Mouse (Mus musculus): ENCODE results near the gene Prss22. TPM values are rescaled to one million over a fixed set of nuclear protein-coding genes. Genes with fewer than 3 reads are reported as not detected.

Gene Prss22
- 0.13 TPM in 1 of 2 replicates, not detected in the other for polyA plus RNA-seq (2015; fragmentation: Nextera tagmentation; extraction: Ambion mirVana)

- ATAC-seq (replicated peaks; ENCODE audit: insufficient number of reproducible peaks, insufficient read depth, low FRiP score, low read depth), result no peak
- no peaks in the 10 kb centered on the region for H3K36me3 ChIP-seq
- no peaks in the 10 kb centered on the region for H3K9me3 ChIP-seq (replicated peaks)
- 59% methylated on average over 2 of the region's 2 CpGs for WGBS
- H3K4me3 ChIP-seq, result no peak within 1 kb of the TSS
- no peak within 1 kb of the TSS for H3K9ac ChIP-seq
- H3K4me2 ChIP-seq, result no peak within 1 kb of the TSS
- no peak within 1 kb of the TSS for H3K27ac ChIP-seq
- peaks cover 28% of the 10 kb centered on the region for H3K4me1 ChIP-seq (replicated peaks)
- peaks cover 28% of the 10 kb centered on the region for H3K27me3 ChIP-seq
Measured at GRCm38 (mm10) chr17:23997901-23998300, at the start of gene Prss22. Prss22 (minus strand) TSS chr17:23998100.

GRCm38 (mm10) chr17:24046026-24046425, 48.1 kb upstream of the Prss22 start:
- 33% methylated on average over 5 of the region's 5 CpGs for WGBS
- no peaks in the 10 kb centered on the region for H3K9me3 ChIP-seq (replicated peaks)
- no peak overlapping the region for H3K4me2 ChIP-seq
- peaks cover 25% of the 10 kb centered on the region for H3K36me3 ChIP-seq
- no peaks in the 10 kb centered on the region for H3K4me1 ChIP-seq (replicated peaks)
- no peak for ATAC-seq (replicated peaks; ENCODE audit: insufficient number of reproducible peaks, insufficient read depth, low FRiP score, low read depth)
- H3K27me3 ChIP-seq, result no peaks in the 10 kb centered on the region
- H3K9ac ChIP-seq, result no peak overlapping the region
- no peak overlapping the region for H3K27ac ChIP-seq
- no peak overlapping the region for H3K4me3 ChIP-seq

GRCm38 (mm10) chr17:24045608-24046007, 47.7 kb upstream of the Prss22 start:
- Histone ChIP-seq H3K27me3 (no peaks in the 10 kb centered on the region), H3K4me2 (no peak overlapping the region), H3K9me3 (replicated peaks) (no peaks in the 10 kb centered on the region), H3K4me1 (replicated peaks) (no peaks in the 10 kb centered on the region), H3K9ac (no peak overlapping the region), H3K36me3 (peaks cover 22% of the 10 kb centered on the region), H3K27ac (no peak overlapping the region), H3K4me3 (no peak overlapping the region)
- 79% methylated on average over 10 of the region's 10 CpGs for WGBS
- ATAC-seq (replicated peaks; ENCODE audit: insufficient number of reproducible peaks, insufficient read depth, low FRiP score, low read depth), result no peak

GRCm38 (mm10) chr17:24044482-24044881, 46.6 kb upstream of the Prss22 start:
- H3K9me3 ChIP-seq (replicated peaks), result no peaks in the 10 kb centered on the region
- H3K27me3 ChIP-seq, result no peaks in the 10 kb centered on the region
- 59% methylated on average over 5 of the region's 5 CpGs for WGBS
- peaks cover 19% of the 10 kb centered on the region for H3K36me3 ChIP-seq
- H3K9ac ChIP-seq, result no peak overlapping the region
- ATAC-seq (replicated peaks; ENCODE audit: insufficient number of reproducible peaks, insufficient read depth, low FRiP score, low read depth), result no peak
- no peaks in the 10 kb centered on the region for H3K4me1 ChIP-seq (replicated peaks)
- H3K27ac ChIP-seq, result no peak overlapping the region
- H3K4me3 ChIP-seq, result no peak overlapping the region
- H3K4me2 ChIP-seq, result no peak overlapping the region

GRCm38 (mm10) chr17:24037844-24038243, 39.9 kb upstream of the Prss22 start, which contains the start of gene Prss27:
Prss27 (plus strand) TSS chr17:24038144.
- Histone ChIP-seq H3K27me3 (no peaks in the 10 kb centered on the region), H3K4me2 (no peak within 1 kb of the TSS), H3K36me3 (no peaks in the 10 kb centered on the region), H3K27ac (no peak within 1 kb of the TSS), H3K9ac (no peak within 1 kb of the TSS), H3K4me3 (no peak within 1 kb of the TSS), H3K4me1 (replicated peaks) (peaks cover 4% of the 10 kb centered on the region; the same call in 1 of the 2 replicates), H3K9me3 (replicated peaks) (no peaks in the 10 kb centered on the region)
- no peak for ATAC-seq (replicated peaks; ENCODE audit: insufficient number of reproducible peaks, insufficient read depth, low FRiP score, low read depth)
- WGBS, result 56% methylated on average over 4 of the region's 4 CpGs

GRCm38 (mm10) chr17:24037360-24037759, 39.5 kb upstream of the Prss22 start:
- no peak overlapping the region for H3K4me2 ChIP-seq
- WGBS, result 74% methylated on average over 13 of the region's 13 CpGs
- H3K27me3 ChIP-seq, result no peaks in the 10 kb centered on the region
- no peaks in the 10 kb centered on the region for H3K9me3 ChIP-seq (replicated peaks)
- no peak overlapping the region for H3K27ac ChIP-seq
- peaks cover 4% of the 10 kb centered on the region; the same call in 1 of the 2 replicates for H3K4me1 ChIP-seq (replicated peaks)
- ATAC-seq (replicated peaks; ENCODE audit: insufficient number of reproducible peaks, insufficient read depth, low FRiP score, low read depth), result no peak
- no peak overlapping the region for H3K9ac ChIP-seq
- H3K4me3 ChIP-seq, result no peak overlapping the region
- H3K36me3 ChIP-seq, result no peaks in the 10 kb centered on the region

GRCm38 (mm10) chr17:24036954-24037353, 39.1 kb upstream of the Prss22 start:
- H3K27ac ChIP-seq, result no peak overlapping the region
- H3K4me1 ChIP-seq (replicated peaks), result peaks cover 4% of the 10 kb centered on the region; the same call in 1 of the 2 replicates
- H3K4me2 ChIP-seq, result no peak overlapping the region
- no peaks in the 10 kb centered on the region for H3K36me3 ChIP-seq
- ATAC-seq (replicated peaks; ENCODE audit: insufficient number of reproducible peaks, insufficient read depth, low FRiP score, low read depth), result no peak
- H3K27me3 ChIP-seq, result no peaks in the 10 kb centered on the region
- H3K9ac ChIP-seq, result no peak overlapping the region
- no peaks in the 10 kb centered on the region for H3K9me3 ChIP-seq (replicated peaks)
- H3K4me3 ChIP-seq, result no peak overlapping the region
- 68% methylated on average over 6 of the region's 6 CpGs for WGBS

- Histone ChIP-seq H3K4me3 (no peak overlapping the region), H3K27me3 (no peaks in the 10 kb centered on the region), H3K4me2 (no peak overlapping the region), H3K27ac (no peak overlapping the region), H3K9me3 (replicated peaks) (no peaks in the 10 kb centered on the region), H3K4me1 (replicated peaks) (peaks cover 4% of the 10 kb centered on the region; the same call in 1 of the 2 replicates), H3K9ac (no peak overlapping the region), H3K36me3 (no peaks in the 10 kb centered on the region)
- 23% methylated on average over 7 of the region's 7 CpGs for WGBS
- no peak for ATAC-seq (replicated peaks; ENCODE audit: insufficient number of reproducible peaks, insufficient read depth, low FRiP score, low read depth)
Measured at GRCm38 (mm10) chr17:24035087-24035486, 37.2 kb upstream of the Prss22 start.

- H3K36me3 ChIP-seq, result no peaks in the 10 kb centered on the region
- no peaks in the 10 kb centered on the region for H3K9me3 ChIP-seq (replicated peaks)
- no peak for ATAC-seq (replicated peaks; ENCODE audit: insufficient number of reproducible peaks, insufficient read depth, low FRiP score, low read depth)
- no peak overlapping the region for H3K9ac ChIP-seq
- no peaks in the 10 kb centered on the region for H3K27me3 ChIP-seq
- WGBS, result 87% methylated on average over 22 of the region's 22 CpGs
- no peak overlapping the region for H3K4me2 ChIP-seq
- no peak overlapping the region for H3K4me3 ChIP-seq
- peaks cover 4% of the 10 kb centered on the region; the same call in 1 of the 2 replicates for H3K4me1 ChIP-seq (replicated peaks)
- no peak overlapping the region for H3K27ac ChIP-seq
Measured at GRCm38 (mm10) chr17:24030551-24030950, 32.7 kb upstream of the Prss22 start.

GRCm38 (mm10) chr17:24029477-24029876, 31.6 kb upstream of the Prss22 start:
- H3K9ac ChIP-seq, result no peak overlapping the region
- H3K4me3 ChIP-seq, result no peak overlapping the region
- H3K27me3 ChIP-seq, result no peaks in the 10 kb centered on the region
- H3K4me2 ChIP-seq, result no peak overlapping the region
- WGBS, result 68% methylated on average over 7 of the region's 7 CpGs
- H3K4me1 ChIP-seq (replicated peaks), result no peaks in the 10 kb centered on the region
- H3K27ac ChIP-seq, result no peak overlapping the region
- ATAC-seq (replicated peaks; ENCODE audit: insufficient number of reproducible peaks, insufficient read depth, low FRiP score, low read depth), result no peak
- H3K36me3 ChIP-seq, result no peaks in the 10 kb centered on the region
- H3K9me3 ChIP-seq (replicated peaks), result no peaks in the 10 kb centered on the region

- H3K4me1 ChIP-seq (replicated peaks), result peaks cover 6% of the 10 kb centered on the region
- no peak overlapping the region for H3K4me3 ChIP-seq
- no peaks in the 10 kb centered on the region; the same call in 1 of the 2 replicates for H3K27me3 ChIP-seq
- no peak overlapping the region for H3K4me2 ChIP-seq
- 0 out of 2 replicates have a peak, but pooled peaks have one; percentile 50 for ATAC-seq (replicated peaks; ENCODE audit: insufficient number of reproducible peaks, insufficient read depth, low FRiP score, low read depth)
- no peak overlapping the region for H3K27ac ChIP-seq
- H3K9me3 ChIP-seq (replicated peaks), result no peaks in the 10 kb centered on the region
- no peak overlapping the region; the same call in 1 of the 2 replicates for H3K9ac ChIP-seq
- no peaks in the 10 kb centered on the region for H3K36me3 ChIP-seq
- 47% methylated on average over 5 of the region's 5 CpGs for WGBS
Measured at GRCm38 (mm10) chr17:24021375-24022199, 23.7 kb upstream of the Prss22 start.

All from heart, embryonic 15.5 days (tissue).